Mouse (Mus musculus) lung, adult 2 months (tissue): Measurements from ENCODE around the gene Serinc5.

Source experiments
- CTCF ChIP-seq: fragments of 200-500 bp; IDR thresholded peaks from 2 replicates; pipeline ENCODE4 v1.5.1; 2011; ENCODE audit warnings: mild to moderate bottlenecking, low read length, control low read depth; ENCODE audit not compliant: insufficient read depth
- POLR2A ChIP-seq: fragments of 200-500 bp; IDR thresholded peaks from 2 replicates; pipeline ENCODE4 v1.6.1; 2011; ENCODE audit warnings: low read depth, mild to moderate bottlenecking, control low read depth, low read length, borderline replicate concordance; ENCODE audit errors: extremely low read depth

DNA sequence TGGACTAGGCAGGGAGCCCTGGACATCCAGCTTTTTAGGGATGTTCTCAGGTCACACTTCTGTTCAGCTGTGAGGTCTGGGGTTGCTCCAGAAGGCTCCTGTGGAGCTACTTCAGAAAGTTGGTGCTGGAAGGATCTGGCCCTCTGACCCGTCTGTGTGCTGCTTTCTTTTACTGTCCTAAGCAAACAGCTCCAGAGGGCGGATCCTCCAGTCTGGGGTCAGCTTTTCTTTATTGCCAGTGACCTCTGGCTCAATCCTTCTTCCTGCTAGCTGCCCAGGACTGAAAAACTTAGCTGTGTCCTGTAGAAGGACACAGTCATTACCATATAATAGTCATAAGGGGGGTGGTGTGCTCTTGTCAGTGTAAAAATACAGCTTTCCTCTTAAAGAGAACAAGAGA, 24.1 kb downstream of the Serinc5 start:
- TF ChIP-seq POLR2A = no peak
- TF ChIP-seq CTCF = no peak
